Mouse (Mus musculus): ENCODE data around the gene Lrrc43.

- no peak for TF ChIP-seq CTCF (IDR thresholded peaks at IDR 0.05; ENCODE audit: borderline replicate concordance, insufficient read depth, low read length)
- TF ChIP-seq POLR2A (IDR thresholded peaks at IDR 0.05; ENCODE audit: low read depth, low read length), result no peak
Observed at GRCm38 (mm10) chr5:123528641-123529040, 39.5 kb downstream of the Lrrc43 start.
